Comparison of ENCODE assay signal across 26 mouse cellular contexts in the genomic region with DNA sequence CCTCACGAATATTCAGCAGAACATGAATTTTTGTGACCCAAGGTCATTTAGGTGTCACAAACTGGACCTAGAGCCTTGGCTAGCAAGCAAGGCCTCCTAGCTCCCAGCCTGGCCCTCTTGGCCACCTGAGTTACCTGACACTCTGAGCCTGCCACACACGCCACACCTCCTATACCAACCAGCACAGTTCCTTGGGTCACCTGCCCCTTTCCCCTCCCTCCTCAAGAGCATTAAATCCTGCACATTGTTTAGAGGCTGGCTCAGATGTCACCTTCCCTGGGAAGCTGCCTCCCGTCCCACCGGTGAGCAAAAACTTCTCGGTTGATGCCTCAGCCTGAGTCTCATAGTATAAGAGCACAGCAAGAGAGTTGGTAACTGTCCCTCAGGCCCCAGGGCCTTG. TPM values are rescaled to one million over a fixed set of nuclear protein-coding genes. Genes with fewer than 3 reads are reported as not detected.
DNase-seq lines count a peak whose midpoint lies in the region; ATAC-seq and TF ChIP-seq lines count a peak whose summit lies in the region.
"Had no signal": no experiment of that assay in that cellular context is flagged by ENCODE, and none has a peak within 500 bp of the region (broad histone marks: within the 10 kb centered on the region; RNA-seq: fewer than 3 reads in every experiment).

No protein-coding gene starts in this region.

- H3K4me1 ChIP-seq in heart, embryonic 10.5 days: peaks cover 11% of the 10 kb centered on the region
- H3K4me1 ChIP-seq in heart, adult 2 months (ENCODE audit: control insufficient read depth, insufficient read depth, low read length): peaks cover 7% of the 10 kb centered on the region
- no peaks in the 10 kb centered on the region for H3K4me1 ChIP-seq in kidney, embryonic 16.5 days (ENCODE audit: insufficient read depth, low read length)
- no peaks in the 10 kb centered on the region for H3K4me1 ChIP-seq in kidney, embryonic 14.5 days (ENCODE audit: control insufficient read depth, insufficient read depth, low read length)
- peaks cover 7% of the 10 kb centered on the region; the same call in 1 of the 2 replicates for H3K4me1 ChIP-seq in embryonic facial prominence, embryonic 10.5 days
- H3K4me1 ChIP-seq in embryonic facial prominence, embryonic 14.5 days (ENCODE audit: control insufficient read depth, insufficient read depth, low read length): no peaks in the 10 kb centered on the region
- no peaks in the 10 kb centered on the region for H3K4me1 ChIP-seq in midbrain, embryonic 16.5 days (ENCODE audit: control insufficient read depth, insufficient read depth, low read length)
- H3K4me1 ChIP-seq: embryonic facial prominence, embryonic 12.5 days; forebrain, embryonic 12.5 days; forebrain, embryonic 15.5 days had no signal

- H3K27me3 ChIP-seq in heart, embryonic 10.5 days (ENCODE audit: insufficient read depth, poor library complexity, severe bottlenecking): no peaks in the 10 kb centered on the region
- H3K27me3 ChIP-seq in heart, adult 2 months (ENCODE audit: control insufficient read depth, insufficient read depth, low read length): no peaks in the 10 kb centered on the region
- H3K27me3 ChIP-seq in kidney, embryonic 16.5 days (ENCODE audit: insufficient read depth, low read length): no peaks in the 10 kb centered on the region
- no peaks in the 10 kb centered on the region for H3K27me3 ChIP-seq in kidney, embryonic 14.5 days (ENCODE audit: control insufficient read depth, insufficient read depth, low read length)
- H3K27me3 ChIP-seq in embryonic facial prominence, embryonic 10.5 days (replicated peaks; ENCODE audit: low read depth, poor library complexity, severe bottlenecking): no peaks in the 10 kb centered on the region
- no peaks in the 10 kb centered on the region for H3K27me3 ChIP-seq in embryonic facial prominence, embryonic 14.5 days (replicated peaks; ENCODE audit: control insufficient read depth, insufficient read depth, low read length)
- H3K27me3 ChIP-seq in midbrain, embryonic 16.5 days (ENCODE audit: control insufficient read depth, insufficient read depth, low read depth, low read length): no peaks in the 10 kb centered on the region
- H3K27me3 ChIP-seq: embryonic facial prominence, embryonic 12.5 days; forebrain, embryonic 12.5 days; forebrain, embryonic 15.5 days had no signal

- no peak for TF ChIP-seq POLR2A in heart, adult 2 months (IDR thresholded peaks at IDR 0.05; ENCODE audit: insufficient read depth, low read depth, low read length)

- no peaks in the 10 kb centered on the region for H3K79me2 ChIP-seq in heart, adult 2 months (replicated peaks; ENCODE audit: control insufficient read depth, insufficient read depth, low read length)

- H3K4me3 ChIP-seq in heart, embryonic 10.5 days: no peak overlapping the region
- no peak overlapping the region for H3K4me3 ChIP-seq in heart, adult 2 months
- H3K4me3 ChIP-seq in kidney, embryonic 16.5 days (ENCODE audit: low read length): no peak overlapping the region
- H3K4me3 ChIP-seq in kidney, embryonic 14.5 days (ENCODE audit: low read length): no peak overlapping the region
- H3K4me3 ChIP-seq in embryonic facial prominence, embryonic 10.5 days: no peak overlapping the region
- no peak overlapping the region for H3K4me3 ChIP-seq in embryonic facial prominence, embryonic 14.5 days (ENCODE audit: low read depth, low read length)
- H3K4me3 ChIP-seq in midbrain, embryonic 16.5 days (ENCODE audit: low read depth, low read length): no peak overlapping the region
- H3K4me3 ChIP-seq: embryonic facial prominence, embryonic 12.5 days; forebrain, embryonic 12.5 days; forebrain, embryonic 15.5 days had no signal

- H3K36me3 ChIP-seq in heart, embryonic 10.5 days: no peaks in the 10 kb centered on the region
- H3K36me3 ChIP-seq in heart, adult 2 months (ENCODE audit: control insufficient read depth, insufficient read depth, low read length): no peaks in the 10 kb centered on the region
- no peaks in the 10 kb centered on the region for H3K36me3 ChIP-seq in kidney, embryonic 16.5 days (ENCODE audit: insufficient read depth, low read length)
- no peaks in the 10 kb centered on the region for H3K36me3 ChIP-seq in kidney, embryonic 14.5 days (ENCODE audit: control insufficient read depth, insufficient read depth, low read length)
- H3K36me3 ChIP-seq in embryonic facial prominence, embryonic 10.5 days (replicated peaks): no peaks in the 10 kb centered on the region
- H3K36me3 ChIP-seq in embryonic facial prominence, embryonic 14.5 days (ENCODE audit: control insufficient read depth, insufficient read depth, low read length): no peaks in the 10 kb centered on the region
- no peaks in the 10 kb centered on the region for H3K36me3 ChIP-seq in midbrain, embryonic 16.5 days (ENCODE audit: control insufficient read depth, insufficient read depth, low read length)
- H3K36me3 ChIP-seq: embryonic facial prominence, embryonic 12.5 days; forebrain, embryonic 12.5 days; forebrain, embryonic 15.5 days had no signal

- no peak overlapping the region for H3K9ac ChIP-seq in heart, adult 2 months (ENCODE audit: low read depth, low read length)
- no peak overlapping the region for H3K9ac ChIP-seq in kidney, embryonic 16.5 days (replicated peaks; ENCODE audit: low read length)
- H3K9ac ChIP-seq in kidney, embryonic 14.5 days (ENCODE audit: low read depth, low read length): no peak overlapping the region
- H3K9ac ChIP-seq in embryonic facial prominence, embryonic 14.5 days (ENCODE audit: low read depth, low read length): no peak overlapping the region
- no peak overlapping the region for H3K9ac ChIP-seq in midbrain, embryonic 16.5 days (ENCODE audit: low read depth, low read length)
- H3K9ac ChIP-seq: embryonic facial prominence, embryonic 12.5 days; forebrain, embryonic 12.5 days; forebrain, embryonic 15.5 days; forebrain, postnatal 0 days had no signal

- 89% methylated on average over 5 of the region's 5 CpGs for WGBS in heart, embryonic 10.5 days
- 94% methylated on average over 5 of the region's 5 CpGs for WGBS in heart, adult 2 months
- 57% methylated on average over 5 of the region's 5 CpGs for WGBS in kidney, embryonic 16.5 days
- WGBS in kidney, embryonic 14.5 days: 60% methylated on average over 5 of the region's 5 CpGs
- WGBS in embryonic facial prominence, embryonic 10.5 days: 78% methylated on average over 5 of the region's 5 CpGs
- 70% methylated on average over 5 of the region's 5 CpGs for WGBS in embryonic facial prominence, embryonic 14.5 days
- 85% methylated on average over 5 of the region's 5 CpGs for WGBS in midbrain, embryonic 16.5 days

- no peaks in the 10 kb centered on the region for H3K9me3 ChIP-seq in heart, embryonic 10.5 days
- H3K9me3 ChIP-seq in kidney, embryonic 16.5 days (ENCODE audit: low read length): no peaks in the 10 kb centered on the region
- H3K9me3 ChIP-seq in kidney, embryonic 14.5 days (ENCODE audit: control insufficient read depth, low read length): no peaks in the 10 kb centered on the region
- peaks cover 5% of the 10 kb centered on the region; the same call in 1 of the 2 replicates for H3K9me3 ChIP-seq in embryonic facial prominence, embryonic 10.5 days
- H3K9me3 ChIP-seq in embryonic facial prominence, embryonic 14.5 days (ENCODE audit: control insufficient read depth, low read length): no peaks in the 10 kb centered on the region
- no peaks in the 10 kb centered on the region for H3K9me3 ChIP-seq in midbrain, embryonic 16.5 days (replicated peaks; ENCODE audit: control insufficient read depth, low read length, poor library complexity, severe bottlenecking)
- H3K9me3 ChIP-seq: embryonic facial prominence, embryonic 12.5 days; forebrain, embryonic 12.5 days; forebrain, embryonic 15.5 days had no signal

- intact Hi-C loops in heart, adult 2 months (cut with DNase I): no loop called here

- 0 out of 2 replicates have a peak overlapping the region, but pooled peaks have one; percentile 26 for H3K27ac ChIP-seq in heart, embryonic 10.5 days
- no peak overlapping the region for H3K27ac ChIP-seq in heart, adult 2 months
- no peak overlapping the region for H3K27ac ChIP-seq in kidney, embryonic 16.5 days (ENCODE audit: low read length)
- H3K27ac ChIP-seq in kidney, embryonic 14.5 days (ENCODE audit: low read depth, low read length): no peak overlapping the region
- 0 out of 2 replicates have a peak overlapping the region, but pooled peaks have one; percentile 12 for H3K27ac ChIP-seq in embryonic facial prominence, embryonic 10.5 days (replicated peaks)
- H3K27ac ChIP-seq in embryonic facial prominence, embryonic 14.5 days (replicated peaks; ENCODE audit: low read depth, low read length): no peak overlapping the region
- H3K27ac ChIP-seq in midbrain, embryonic 16.5 days (ENCODE audit: low read length): no peak overlapping the region
- H3K27ac ChIP-seq: forebrain, embryonic 12.5 days; forebrain, embryonic 15.5 days had no signal

- no peak for TF ChIP-seq EP300 in heart, adult 2 months (IDR thresholded peaks at IDR 0.05; ENCODE audit: insufficient read depth, low read depth, low read length)

- ATAC-seq in kidney, embryonic 16.5 days (ENCODE audit: low FRiP score, low TSS enrichment): 0 out of 2 replicates have a peak, but pooled peaks have one; percentile 26
- ATAC-seq in kidney, embryonic 14.5 days (ENCODE audit: low FRiP score, low TSS enrichment): no peak
- ATAC-seq in embryonic facial prominence, embryonic 14.5 days (ENCODE audit: low read depth): peak; percentile 66; the same call in 1 of the 2 replicates
- no peak for ATAC-seq in midbrain, embryonic 16.5 days
- ATAC-seq: forebrain, embryonic 15.5 days; forebrain, postnatal 0 days had no signal

- TF ChIP-seq CTCF in heart, adult 2 months (IDR thresholded peaks at IDR 0.05): no peak

- DNase-seq in heart, embryonic 10.5 days (ENCODE audit: low spot score): no peak
- no peak for DNase-seq in heart, adult 2 months
- no peak for DNase-seq in embryonic facial prominence, embryonic 10.5 days (ENCODE audit: low spot score)
- no peak for DNase-seq in embryonic facial prominence, embryonic 14.5 days (ENCODE audit: low spot score)
- DNase-seq in left cerebral cortex, adult 18-20 months (ENCODE audit: low spot score in 2 of 2): no peak
- DNase-seq: adrenal gland, adult 2 months; adrenal gland, postnatal 10 days; adrenal gland, postnatal 25 days; cerebellum, adult 11 months; cerebellum, adult 18-20 months; cerebellum, adult 8-10 months; cerebellum, adult 9-11 months; cerebellum, postnatal 14 days; cerebellum, postnatal 36 days; embryo, embryonic 11 days; forebrain, postnatal 0 days had no signal

- no peak overlapping the region for H3K4me2 ChIP-seq in kidney, embryonic 16.5 days (replicated peaks; ENCODE audit: low read depth, low read length)
- no peak overlapping the region for H3K4me2 ChIP-seq in kidney, embryonic 14.5 days (replicated peaks; ENCODE audit: low read depth, low read length)
- H3K4me2 ChIP-seq in embryonic facial prominence, embryonic 14.5 days (ENCODE audit: low read depth, low read length): no peak overlapping the region
- H3K4me2 ChIP-seq in midbrain, embryonic 16.5 days (ENCODE audit: low read length): no peak overlapping the region
- H3K4me2 ChIP-seq: embryonic facial prominence, embryonic 12.5 days; forebrain, embryonic 12.5 days; forebrain, embryonic 15.5 days had no signal

RNA-seq across cellular contexts. Expression of gene Ankdd1a, which starts 11.3 kb away (rescaled TPM):
- polyA plus RNA-seq in heart, embryonic 10.5 days (2016; fragmentation: Nextera tagmentation; extraction: Ambion mirVana): not detected in 2 replicates
- not detected for total RNA-seq in heart, adult 2 months (2021)
- polyA plus RNA-seq in heart, adult 2 months (2012; rRNA removed): not detected in 2 replicates
- not detected in 2 replicates for polyA plus RNA-seq in kidney, embryonic 16.5 days (2015; fragmentation: Nextera tagmentation; extraction: Ambion mirVana)
- polyA plus RNA-seq in kidney, embryonic 14.5 days (2014; fragmentation: Nextera tagmentation; extraction: Ambion mirVana): not detected in 2 replicates
- not detected in 2 replicates for polyA plus RNA-seq in embryonic facial prominence, embryonic 10.5 days (2016; fragmentation: Nextera tagmentation; extraction: Ambion mirVana)
- polyA plus RNA-seq in embryonic facial prominence, embryonic 14.5 days (2014; fragmentation: Nextera tagmentation; extraction: Ambion mirVana): not detected in 2 replicates
- 1 to 10 TPM; 2.3 to 3.7 TPM for total RNA-seq in left cerebral cortex, adult 18-20 months (2021)
- 1.1 and 1.8 TPM in 2 replicates for polyA plus RNA-seq in midbrain, embryonic 16.5 days (2015; fragmentation: Nextera tagmentation; extraction: Ambion mirVana)
- total RNA-seq: common myeloid progenitor, adult 5-6 weeks; ES-E14; MEL had no signal
- polyA plus RNA-seq: C2C12; embryonic facial prominence, embryonic 12.5 days had no signal

RNA-seq across cellular contexts. Expression of gene Plekho2, which starts 48.6 kb away (rescaled TPM):
- 12.8 and 14.2 TPM in 2 replicates for polyA plus RNA-seq in heart, embryonic 10.5 days (2016; fragmentation: Nextera tagmentation; extraction: Ambion mirVana)
- total RNA-seq in heart, adult 2 months (2021): 10 to 100 TPM in 1 of 2 experiments, 1 to 10 TPM in 1; 9.9 to 11.1 TPM
- 16.5 and 18.8 TPM in 2 replicates for polyA plus RNA-seq in heart, adult 2 months (2012; rRNA removed)
- 18.7 and 19.4 TPM in 2 replicates for polyA plus RNA-seq in kidney, embryonic 16.5 days (2015; fragmentation: Nextera tagmentation; extraction: Ambion mirVana)
- 10.8 and 14.1 TPM in 2 replicates for polyA plus RNA-seq in kidney, embryonic 14.5 days (2014; fragmentation: Nextera tagmentation; extraction: Ambion mirVana)
- 14.3 and 15.2 TPM in 2 replicates for polyA plus RNA-seq in embryonic facial prominence, embryonic 10.5 days (2016; fragmentation: Nextera tagmentation; extraction: Ambion mirVana)
- polyA plus RNA-seq in embryonic facial prominence, embryonic 14.5 days (2014; fragmentation: Nextera tagmentation; extraction: Ambion mirVana): 12.9 and 14.3 TPM in 2 replicates
- 10 to 100 TPM; 11.6 to 18.2 TPM for total RNA-seq in left cerebral cortex, adult 18-20 months (2021)
- 3.1 and 3.8 TPM in 2 replicates for polyA plus RNA-seq in midbrain, embryonic 16.5 days (2015; fragmentation: Nextera tagmentation; extraction: Ambion mirVana)

RNA-seq across cellular contexts. Expression of gene Pif1, which starts 55.7 kb away (rescaled TPM):
- polyA plus RNA-seq in heart, embryonic 10.5 days (2016; fragmentation: Nextera tagmentation; extraction: Ambion mirVana): 16.7 and 17.7 TPM in 2 replicates
- not detected for total RNA-seq in heart, adult 2 months (2021)
- polyA plus RNA-seq in heart, adult 2 months (2012; rRNA removed): 0.18 and 0.23 TPM in 2 replicates
- 15.5 and 16.9 TPM in 2 replicates for polyA plus RNA-seq in kidney, embryonic 16.5 days (2015; fragmentation: Nextera tagmentation; extraction: Ambion mirVana)
- 9.7 and 12.5 TPM in 2 replicates for polyA plus RNA-seq in kidney, embryonic 14.5 days (2014; fragmentation: Nextera tagmentation; extraction: Ambion mirVana)
- polyA plus RNA-seq in embryonic facial prominence, embryonic 10.5 days (2016; fragmentation: Nextera tagmentation; extraction: Ambion mirVana): 27.7 and 28.0 TPM in 2 replicates
- 5.9 and 7.2 TPM in 2 replicates for polyA plus RNA-seq in embryonic facial prominence, embryonic 14.5 days (2014; fragmentation: Nextera tagmentation; extraction: Ambion mirVana)
- total RNA-seq in left cerebral cortex, adult 18-20 months (2021): under 1 TPM; 0.45 to 0.46 TPM
- polyA plus RNA-seq in midbrain, embryonic 16.5 days (2015; fragmentation: Nextera tagmentation; extraction: Ambion mirVana): 2.0 and 2.1 TPM in 2 replicates

Comparison
In these comparisons a context has a peak if more than half of its experiments do, and no peak if none do; other contexts are left out.
1. H3K27ac ChIP-seq: peak in heart, embryonic 10.5 days (single experiment) and embryonic facial prominence, embryonic 10.5 days (single experiment); none in heart, adult 2 months (single experiment), kidney, embryonic 16.5 days (single experiment), kidney, embryonic 14.5 days (single experiment), embryonic facial prominence, embryonic 14.5 days (single experiment) and midbrain, embryonic 16.5 days (single experiment).
2. ATAC-seq: peak in kidney, embryonic 16.5 days (single experiment) and embryonic facial prominence, embryonic 14.5 days (single experiment); none in kidney, embryonic 14.5 days (single experiment) and midbrain, embryonic 16.5 days (single experiment).